Mouse (Mus musculus) adrenal gland, postnatal 36 days (tissue): ENCODE data around the gene Foxp2. TPM values are rescaled to one million over a fixed set of nuclear protein-coding genes. Genes with fewer than 3 reads are reported as not detected.

Experiments used
- DNase-seq, 2 experiments: peaks; one replicate each; pipeline ENCODE4 v3.0.0; 2021; ENCODE audit warnings: mixed read lengths in 1 of 2
- total RNA-seq, 2 experiments: library from RNA; stranded (reverse); gene quantifications; 2 replicates each; pipeline ENCODE4 v1.2.3; 2021

Foxp2 gene
- total RNA-seq, 2 experiments from 2014 or later: 6.1 to 6.2 TPM

DNA sequence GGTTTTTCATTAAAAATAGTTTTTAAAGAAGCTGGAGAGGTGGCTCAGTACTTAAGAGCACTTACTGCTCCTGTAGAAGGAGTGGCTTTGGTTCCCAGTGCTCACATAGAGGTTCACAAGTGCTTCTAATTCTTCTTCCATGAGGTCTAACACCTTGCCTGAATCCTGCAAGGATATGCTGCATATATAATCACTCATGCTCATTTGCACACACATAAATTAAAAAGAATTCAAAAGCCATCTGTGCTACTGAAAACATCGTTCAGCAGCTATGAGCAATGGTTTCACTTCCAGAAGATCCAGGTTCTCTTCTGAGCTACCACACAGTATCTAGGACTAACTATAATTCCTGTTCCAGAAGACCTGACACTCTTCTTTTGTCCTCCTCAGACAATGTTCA, 200.4 kb downstream of the Foxp2 start:
- no peak for DNase-seq

DNA sequence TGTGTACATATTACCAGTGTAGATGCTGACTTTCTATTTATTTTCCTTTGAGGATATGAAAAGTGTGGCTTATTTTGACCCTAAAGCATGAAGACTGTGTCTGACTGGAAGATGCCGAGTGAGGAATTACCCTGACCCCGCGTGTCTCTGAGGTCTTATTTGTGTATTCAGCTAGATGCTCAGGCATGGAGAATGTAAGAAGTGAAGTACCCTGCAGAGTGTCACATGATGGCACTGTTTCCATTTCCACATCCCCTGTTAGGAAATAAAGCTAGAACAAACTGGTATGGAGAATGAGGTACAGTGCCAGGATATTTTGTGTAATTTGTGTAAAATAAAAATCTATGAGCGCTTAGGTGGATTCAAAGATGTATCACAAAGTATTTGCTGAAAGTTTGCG, 219.8 kb downstream of the Foxp2 start:
- no peak for DNase-seq

DNA sequence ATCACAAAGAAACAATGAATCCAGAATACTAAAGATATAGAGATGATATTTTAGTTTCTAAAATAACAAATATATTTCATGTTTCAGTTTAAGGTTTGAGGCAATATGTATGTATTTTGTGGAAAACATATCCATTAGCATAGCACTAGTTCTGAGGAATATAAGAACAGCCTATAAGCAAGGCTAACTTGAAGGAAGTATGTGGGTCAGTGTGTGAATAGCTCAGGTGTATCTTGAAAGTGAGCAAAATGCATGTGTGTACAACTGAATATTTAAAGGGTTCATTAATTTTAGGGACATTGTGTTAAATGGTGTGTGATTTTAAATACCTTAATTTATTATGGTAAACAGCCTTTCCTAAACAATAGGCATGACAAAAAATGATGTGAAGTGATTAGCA, 220.2 kb downstream of the Foxp2 start:
- DNase-seq: no peak

DNA sequence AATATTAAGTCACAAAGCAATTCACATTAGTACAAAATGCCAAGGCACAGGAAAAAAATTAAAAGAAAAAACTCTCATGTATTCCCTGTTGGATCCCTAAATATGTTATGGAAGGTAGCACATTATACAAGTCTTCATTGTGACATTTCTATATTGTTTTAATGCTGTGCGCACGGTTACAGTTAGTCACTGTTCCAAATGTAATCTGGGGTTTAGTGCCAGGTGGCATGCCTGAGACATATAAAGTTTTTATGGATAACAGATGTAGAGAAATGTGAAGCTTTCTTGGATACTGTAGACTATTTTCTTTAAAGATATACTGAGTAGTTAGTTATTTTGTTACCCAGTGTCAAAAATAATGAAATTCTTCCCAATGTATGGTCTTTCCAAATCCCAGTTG, 229.0 kb downstream of the Foxp2 start:
- no peak for DNase-seq

DNA sequence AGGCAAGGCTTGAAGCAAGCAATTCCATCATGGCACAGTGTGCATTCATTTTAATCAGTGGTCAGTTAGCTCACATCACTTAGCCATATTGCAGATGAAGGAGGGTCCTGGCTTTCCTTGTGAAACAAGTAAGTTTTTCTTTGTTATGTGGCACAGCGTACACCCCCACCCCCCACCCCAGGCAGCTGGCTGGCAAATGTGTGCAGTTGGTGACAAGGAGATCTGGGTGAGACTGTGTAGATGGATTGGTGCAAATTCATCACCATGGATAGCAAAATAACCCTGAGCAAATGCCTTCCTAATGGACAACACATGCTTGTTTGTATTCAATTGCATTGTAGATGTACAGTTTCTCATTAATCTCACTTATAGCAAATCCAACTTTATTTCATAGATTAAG, 240.9 kb downstream of the Foxp2 start:
- DNase-seq: no peak

DNA sequence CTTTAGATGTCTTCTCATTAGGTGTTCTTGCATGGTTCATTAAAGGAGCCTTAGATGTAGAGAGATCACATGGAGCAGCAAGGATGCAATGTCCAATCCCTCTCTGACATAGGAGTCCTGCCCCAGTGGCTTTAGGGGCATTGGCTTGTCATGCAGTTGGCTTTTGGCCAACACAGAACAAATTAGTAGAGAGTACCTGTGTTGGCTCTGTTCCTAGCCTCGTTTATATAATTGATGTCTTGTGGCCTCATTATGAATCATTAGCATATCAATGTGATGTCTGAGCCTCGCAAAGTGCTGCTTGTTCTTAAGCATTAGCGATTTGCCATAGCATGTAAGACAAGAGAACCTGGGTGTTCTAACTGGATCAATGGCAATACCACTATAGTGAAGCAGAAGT, 250.5 kb downstream of the Foxp2 start:
- no peak for DNase-seq

DNA sequence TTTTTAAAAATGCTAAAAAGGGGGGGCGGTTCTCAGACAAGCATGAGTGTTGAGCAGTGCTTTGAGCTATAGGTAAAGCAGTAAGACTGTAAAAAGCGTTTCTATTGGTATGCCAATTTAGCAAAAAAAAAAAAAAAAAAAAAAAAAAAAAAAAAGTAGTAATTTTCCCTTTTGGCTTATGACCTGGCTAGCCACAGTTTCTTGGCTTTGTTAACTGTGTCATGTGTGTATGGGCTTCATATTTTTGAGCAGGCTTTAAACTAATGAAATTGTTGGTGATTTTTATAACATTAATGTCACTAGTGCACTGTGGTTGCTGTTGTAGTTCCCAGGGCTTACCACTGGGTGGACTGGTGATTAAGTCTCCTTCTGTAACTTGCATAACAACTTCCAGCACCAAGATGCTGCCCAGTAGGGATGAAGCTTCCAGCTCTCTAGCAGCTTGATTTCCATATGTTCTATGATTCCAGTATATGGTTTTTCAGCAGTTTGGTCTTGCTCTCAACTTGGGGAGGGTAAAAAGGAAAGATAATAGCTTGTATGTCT, 262.4 kb downstream of the Foxp2 start:
- DNase-seq: peak; percentile 7 to 30

DNA sequence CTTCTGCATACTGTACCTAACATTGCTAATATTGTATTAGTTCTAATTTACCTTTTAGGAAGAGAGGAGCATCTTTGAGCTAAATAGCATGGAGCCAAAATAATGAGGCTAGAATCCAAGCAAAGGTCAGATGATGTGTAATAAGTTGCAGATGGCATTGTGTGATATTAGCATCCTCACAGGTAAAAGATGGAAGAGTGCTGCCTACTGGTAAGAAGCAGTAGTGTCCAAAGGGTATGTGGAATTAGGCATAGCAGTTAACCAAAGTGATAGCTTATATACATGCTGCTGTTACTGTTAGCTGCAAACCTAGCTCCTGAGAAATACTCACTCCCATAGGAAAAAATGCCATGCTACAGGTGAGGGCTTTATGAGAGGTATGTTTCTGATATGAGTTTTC, 275.6 kb downstream of the Foxp2 start:
- DNase-seq: no peak

DNA sequence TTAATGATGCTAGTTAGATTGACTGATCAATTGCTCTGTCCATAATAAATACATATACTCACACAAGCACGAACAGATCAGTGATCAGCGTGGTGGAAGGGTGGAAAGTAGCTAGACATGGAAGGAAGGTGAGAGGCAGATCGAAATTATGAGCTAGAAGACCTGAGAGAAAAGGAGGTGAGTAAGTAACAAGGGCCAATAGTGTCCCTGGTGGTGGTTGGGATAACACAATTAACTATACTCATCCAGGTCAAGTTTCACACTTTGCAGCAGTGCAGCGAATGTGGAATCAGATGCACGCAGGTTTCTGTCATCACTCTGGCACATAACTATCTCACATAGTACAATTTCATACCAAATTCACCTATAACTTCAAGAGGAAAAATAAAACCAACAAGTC, 291.7 kb downstream of the Foxp2 start:
- no peak for DNase-seq

DNA sequence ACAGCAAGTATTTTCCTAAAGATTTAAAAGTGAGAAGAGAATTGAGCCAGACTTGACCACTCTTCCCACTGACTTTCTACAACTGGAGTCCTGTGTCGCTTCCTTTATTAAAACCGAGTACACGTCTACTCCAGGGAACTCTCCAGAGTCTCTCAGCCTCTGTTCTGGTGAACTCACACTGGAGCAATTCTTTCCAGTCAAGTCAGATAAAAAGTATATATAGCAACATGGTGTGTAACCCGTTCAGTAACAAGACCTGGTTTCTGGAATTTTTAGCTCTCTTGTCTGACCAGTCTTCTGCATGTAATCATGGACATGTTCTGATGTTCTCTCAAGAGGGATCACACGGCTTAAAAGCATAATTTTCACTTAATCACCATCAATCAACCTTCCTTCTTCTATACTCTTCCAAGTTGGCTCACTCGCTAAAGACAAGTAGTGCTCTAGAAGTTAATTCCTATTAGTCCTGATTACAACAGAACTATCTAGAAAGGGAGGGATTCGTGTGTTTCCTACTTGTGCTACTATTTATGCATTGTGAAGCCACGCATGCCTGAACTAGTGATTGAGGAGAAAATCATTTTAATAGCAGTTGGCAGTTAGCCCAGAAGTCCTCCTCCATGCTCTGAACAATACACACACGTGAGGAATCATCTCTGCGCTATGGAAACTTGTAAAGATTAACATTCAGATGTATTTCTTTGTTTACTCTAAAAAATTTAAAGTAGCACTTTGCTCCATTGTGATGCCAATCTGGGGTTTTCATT, 341.2 kb downstream of the Foxp2 start:
- no peak for DNase-seq

DNA sequence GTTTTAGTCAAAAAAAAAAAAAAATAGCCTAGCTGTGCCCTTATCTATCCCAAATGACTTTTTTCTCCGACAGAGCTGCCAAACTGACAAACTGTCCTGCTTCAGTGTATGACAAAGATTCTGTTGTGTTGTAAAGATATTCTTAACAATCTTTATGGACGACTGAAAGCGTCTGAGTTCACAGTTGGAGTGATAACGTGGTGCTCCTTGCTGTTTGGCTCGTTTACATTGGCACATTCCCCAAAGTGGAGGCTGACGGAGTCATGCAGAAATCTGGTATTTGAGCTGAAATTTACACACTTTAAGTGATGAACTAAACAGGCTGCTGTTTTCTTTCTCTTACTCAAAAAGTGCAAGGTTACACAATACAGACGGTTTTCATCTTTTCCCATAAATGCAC, 356.2 kb downstream of the Foxp2 start:
- DNase-seq: peak in 1 of 2 experiments; percentile 7

DNA sequence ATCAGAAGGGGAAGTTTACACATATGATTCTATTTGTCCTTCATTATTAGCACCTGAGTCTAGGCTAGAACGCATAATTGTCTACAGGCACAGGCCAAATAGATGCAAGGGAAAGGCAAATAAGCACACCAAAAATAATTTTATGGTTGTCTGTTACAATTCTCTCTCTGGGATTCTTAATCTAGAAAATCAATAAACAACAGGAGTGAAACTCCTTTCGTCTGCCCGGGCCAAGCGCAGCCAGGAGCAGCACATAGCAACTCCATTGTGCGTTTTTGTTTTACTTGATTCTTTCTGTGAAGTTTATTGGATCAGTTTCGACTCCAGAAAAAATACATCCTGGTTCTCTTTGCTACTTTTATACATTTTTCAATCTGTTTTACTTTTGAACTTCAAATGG, 356.7 kb downstream of the Foxp2 start:
- DNase-seq: no peak

DNA sequence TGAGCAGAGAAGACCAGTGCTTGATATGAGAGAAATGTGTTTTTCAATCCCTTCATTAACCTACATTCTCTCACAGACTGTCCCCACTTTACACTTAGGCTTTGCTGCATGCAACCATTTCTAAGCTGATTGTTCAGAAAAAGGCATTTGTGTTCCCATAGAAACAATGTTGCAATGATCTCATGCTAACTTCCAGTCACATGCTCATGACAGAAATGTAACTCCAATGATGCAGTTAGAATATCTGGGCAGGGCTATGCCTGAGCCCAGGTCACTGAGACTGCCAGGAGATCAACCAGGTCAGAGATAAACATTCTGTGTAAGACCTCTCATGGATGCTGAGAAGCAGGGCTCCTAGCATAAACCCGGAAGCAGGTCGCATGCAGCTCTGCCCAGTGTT, 367.0 kb downstream of the Foxp2 start:
- DNase-seq: no peak

DNA sequence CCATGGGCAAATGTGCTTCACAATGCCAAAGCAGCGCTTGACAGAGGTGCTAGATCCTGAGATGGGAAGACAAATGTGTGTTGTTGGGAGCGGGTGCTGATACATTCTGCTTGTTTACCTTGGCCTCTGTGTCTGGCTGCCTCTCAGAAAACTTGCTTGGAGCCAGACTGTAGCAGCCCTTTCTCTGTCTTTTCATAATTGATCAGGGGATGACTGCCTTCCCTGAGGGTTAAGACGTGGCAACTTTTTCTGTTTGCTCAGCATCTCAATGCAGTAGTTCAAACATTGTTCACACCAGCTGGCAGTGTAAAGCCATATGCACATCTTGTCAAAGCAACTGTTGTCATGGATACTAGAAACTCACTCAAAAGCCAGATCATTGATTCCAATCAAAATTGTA, 384.1 kb downstream of the Foxp2 start:
- DNase-seq: no peak

DNA sequence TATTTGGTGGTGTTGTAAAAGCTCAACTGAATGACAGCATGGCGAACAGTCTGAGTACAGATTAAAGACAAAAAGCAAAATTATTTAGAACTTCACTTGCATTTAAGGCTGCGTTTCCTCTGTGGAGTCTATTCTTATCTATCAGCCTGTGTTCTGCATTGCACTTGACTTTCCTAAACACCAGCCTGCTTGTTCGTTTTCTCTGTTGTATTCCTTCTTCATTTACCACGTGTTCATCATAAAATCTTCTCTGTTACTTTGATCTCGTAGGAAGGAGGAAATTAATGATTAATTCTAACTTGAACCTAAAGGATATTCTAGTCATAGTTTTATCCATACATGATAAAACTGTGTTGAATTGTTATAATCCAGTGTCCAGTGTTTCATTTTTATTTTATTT, 392.9 kb downstream of the Foxp2 start:
- DNase-seq: no peak

DNA sequence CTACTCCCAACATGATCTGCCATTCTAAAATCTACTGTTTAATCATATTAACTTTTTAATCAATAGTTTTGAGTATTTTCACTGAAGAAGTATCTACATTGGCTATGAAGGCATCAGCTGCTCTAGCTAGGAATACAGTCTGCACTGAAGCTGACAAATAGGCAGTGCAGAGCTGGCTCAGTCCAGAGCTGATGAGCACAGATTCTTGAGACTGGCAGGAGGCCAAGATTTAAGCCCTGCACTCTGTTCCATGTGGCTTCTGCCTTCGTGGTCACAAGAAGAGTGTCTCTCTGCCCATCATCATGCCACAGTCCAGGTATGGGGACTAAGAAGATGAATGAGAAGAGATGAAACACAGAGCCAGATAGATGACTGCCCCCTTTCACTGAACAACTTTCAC, 398.1 kb downstream of the Foxp2 start:
- DNase-seq: peak in 1 of 2 experiments; percentile 13

DNA sequence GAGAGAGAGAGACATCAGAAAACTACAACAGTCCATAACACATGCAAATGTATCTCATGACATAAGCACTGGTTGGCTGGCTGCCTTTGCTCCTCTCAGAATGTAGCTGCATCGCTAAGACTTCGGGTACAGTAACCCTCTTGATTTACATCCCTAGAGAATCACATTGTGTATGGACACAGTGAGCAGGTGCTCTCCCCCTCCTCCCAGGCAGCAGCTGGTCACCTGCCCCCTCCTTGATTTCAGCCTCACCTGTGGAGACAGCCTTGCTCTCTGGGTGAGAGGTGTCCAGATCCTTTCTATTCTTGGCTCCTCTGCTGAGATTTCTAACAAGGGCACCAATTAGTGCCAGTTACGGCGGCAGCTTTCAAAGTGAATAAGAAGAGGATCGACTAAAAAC, 409.5 kb downstream of the Foxp2 start:
- DNase-seq: no peak

DNA sequence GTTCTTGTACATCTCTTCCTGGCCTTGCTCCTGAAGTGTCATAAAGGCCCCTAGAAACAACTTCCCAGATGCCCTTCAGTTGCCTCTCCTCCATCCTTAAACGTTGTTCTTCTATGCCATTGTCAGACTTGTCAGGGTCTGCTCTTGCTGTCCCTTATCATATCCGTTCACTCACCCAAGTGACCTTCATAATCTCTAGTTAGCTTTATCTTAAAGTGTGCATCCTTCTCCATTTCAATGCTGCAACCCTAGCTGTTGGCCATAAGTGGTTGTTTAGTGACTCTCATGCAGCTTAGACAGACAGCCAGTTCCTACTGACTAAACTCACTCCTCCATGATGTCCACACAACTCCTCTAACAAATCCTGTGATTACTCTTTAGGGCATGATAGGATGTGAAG, 415.8 kb downstream of the Foxp2 start:
- DNase-seq: no peak

DNA sequence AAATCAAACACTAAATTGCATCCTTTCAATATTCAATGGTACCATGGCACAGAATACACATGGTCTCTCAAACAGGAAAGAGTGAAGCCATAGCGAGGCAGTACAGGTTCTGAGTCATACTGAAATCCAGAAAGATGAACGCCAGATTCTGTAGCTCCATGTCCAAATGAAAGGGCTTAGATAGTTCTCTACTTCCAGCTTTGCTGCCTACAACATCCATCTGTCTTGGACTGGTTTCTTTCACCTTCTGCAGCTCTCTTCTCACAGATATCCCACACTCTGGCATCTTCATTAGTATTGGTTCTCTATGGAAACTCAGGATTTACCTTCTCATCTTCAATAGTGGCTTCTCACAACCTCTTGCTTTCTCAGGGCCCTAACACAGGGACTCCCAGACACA, 417.2 kb downstream of the Foxp2 start:
- no peak for DNase-seq

DNA sequence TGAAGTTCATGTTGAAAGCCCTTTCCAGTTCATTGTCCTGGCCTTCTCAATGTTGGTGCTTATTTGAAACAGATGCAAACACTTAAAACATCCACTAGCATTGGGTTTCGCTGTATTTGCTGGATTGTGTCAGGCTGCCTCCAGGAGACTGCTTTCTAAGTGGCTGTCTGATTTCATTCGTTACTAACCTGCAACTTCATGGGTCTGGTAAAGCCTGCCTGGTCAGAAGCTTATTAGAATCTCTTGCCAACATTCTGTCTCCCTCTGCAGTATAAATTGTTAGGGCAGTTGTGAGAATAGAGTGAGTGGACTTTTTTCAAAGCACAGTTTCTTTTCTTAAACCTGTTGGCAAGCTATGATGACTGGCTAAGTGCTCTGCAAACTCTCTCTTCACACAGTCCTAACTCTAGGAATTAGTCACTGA, 420.4 kb downstream of the Foxp2 start:
- DNase-seq: peak in 1 of 2 experiments; percentile 18

DNA sequence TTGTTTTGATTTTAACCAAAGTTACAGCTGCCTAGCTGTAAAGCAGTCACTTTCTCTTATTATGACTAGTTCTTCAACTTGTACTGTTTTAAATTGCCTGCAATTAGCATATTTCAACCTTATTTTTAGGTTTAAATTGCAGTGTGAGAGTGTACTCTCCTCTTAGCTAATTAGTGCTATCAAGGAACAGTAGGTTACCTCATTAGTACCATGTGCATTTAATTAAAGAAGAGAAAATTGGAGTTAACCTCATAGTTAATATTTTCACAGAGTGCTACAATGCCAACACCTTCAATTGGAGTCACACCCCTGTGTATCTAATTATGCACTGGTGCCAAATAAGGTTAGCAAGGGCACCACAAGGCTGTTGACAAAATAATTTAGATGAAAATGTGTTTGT, 421.9 kb downstream of the Foxp2 start:
- no peak for DNase-seq

DNA sequence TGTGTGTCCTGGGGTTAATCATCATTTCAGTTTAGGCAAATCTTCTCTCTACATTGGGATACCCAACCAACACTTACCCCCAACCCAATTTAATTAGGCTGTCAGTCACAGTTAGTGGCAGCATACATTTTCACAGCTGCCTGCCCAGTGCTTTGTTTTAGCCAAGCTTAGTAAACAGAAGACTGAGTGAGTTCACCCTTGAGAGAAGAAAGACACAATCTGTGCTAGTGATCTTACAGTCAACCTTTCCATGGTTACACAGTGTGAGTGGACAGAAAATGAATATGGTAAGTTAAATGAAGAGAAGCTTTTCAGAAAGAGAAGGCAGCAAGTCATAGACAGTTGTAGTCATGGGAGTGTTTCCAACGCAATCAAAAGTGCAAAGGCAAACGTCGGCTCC, 446.6 kb downstream of the Foxp2 start:
- no peak for DNase-seq

DNA sequence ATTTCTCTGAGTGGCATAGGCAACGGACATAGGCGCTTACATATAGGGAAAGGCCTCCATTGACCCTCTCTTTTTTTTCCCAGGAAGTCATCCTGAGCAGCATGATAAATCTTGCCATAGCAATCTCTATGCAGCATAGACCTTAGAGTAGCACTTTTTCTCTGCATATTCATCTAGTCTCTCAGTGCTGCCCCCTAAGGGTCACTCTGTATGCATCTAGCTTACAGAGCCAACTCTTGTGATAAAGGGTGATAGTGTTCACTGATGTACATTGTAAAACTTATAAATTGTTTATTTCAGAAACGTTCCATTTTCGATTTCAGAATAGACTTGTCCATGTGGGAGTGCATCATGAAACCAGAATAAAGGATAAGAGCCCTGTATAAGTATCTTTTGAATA, 454.7 kb downstream of the Foxp2 start:
- peak in 1 of 2 experiments; percentile 8 for DNase-seq

DNA sequence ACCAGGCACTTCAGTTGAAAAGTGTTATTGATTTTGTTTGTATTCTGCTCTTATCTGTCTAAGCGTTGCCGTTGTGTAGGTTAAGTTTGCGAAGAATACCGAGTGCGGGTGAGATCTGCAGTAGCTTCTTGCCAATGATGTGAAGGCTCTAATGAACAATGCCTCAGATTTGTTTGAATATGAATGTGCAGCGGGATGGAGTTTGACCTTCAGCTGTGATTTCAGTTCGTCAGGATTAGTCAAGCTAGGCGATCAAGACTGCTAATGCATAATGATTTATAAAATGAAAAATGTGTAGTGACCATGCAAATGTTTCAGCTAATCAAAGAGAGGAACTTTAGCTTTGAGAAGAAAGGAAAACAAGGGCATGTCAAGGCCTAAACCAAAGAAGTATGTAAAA, 469.1 kb downstream of the Foxp2 start:
- no peak for DNase-seq
